Mouse (Mus musculus) adrenal gland, postnatal 14 days (tissue): Measurements from ENCODE around the gene Lrba. TPM values are rescaled to one million over a fixed set of nuclear protein-coding genes. Genes with fewer than 3 reads are reported as not detected.
A peak's percentile ranks its signal among the peaks of the same experiment; 100 is the strongest.

Source experiments
- DNase-seq: peaks from one replicate; pipeline ENCODE4 v3.0.0; 2021; ENCODE audit warnings: mixed read lengths
- total RNA-seq: library from RNA; stranded (reverse); gene quantifications from 2 replicates; pipeline ENCODE4 v1.2.3, GENCODE M21; 2021

The Lrba gene
- total RNA-seq, 1 experiment from 2014 or later = 31.2 TPM

- no peak for DNase-seq
These were observed 574.6 kb downstream of the Lrba start for GRCm38 (mm10) chr3:86799041-86799440.

GRCm38 (mm10) chr3:86800841-86801240, 576.4 kb downstream of the Lrba start:
- no peak for DNase-seq

- DNase-seq = no peak
These were observed 578.3 kb downstream of the Lrba start for GRCm38 (mm10) chr3:86802825-86803224.

- no peak for DNase-seq
These were observed 579.8 kb downstream of the Lrba start for GRCm38 (mm10) chr3:86804265-86804664.

- DNase-seq = no peak
These were observed 582.4 kb downstream of the Lrba start for GRCm38 (mm10) chr3:86806834-86807233.

- peak; percentile 69 for DNase-seq
These were observed 583.4 kb downstream of the Lrba start for GRCm38 (mm10) chr3:86807750-86808467.

GRCm38 (mm10) chr3:86809199-86809598, 584.7 kb downstream of the Lrba start:
- no peak for DNase-seq

- DNase-seq = no peak
These were observed 585.2 kb downstream of the Lrba start for GRCm38 (mm10) chr3:86809646-86810045.

GRCm38 (mm10) chr3:86810908-86811307, 586.4 kb downstream of the Lrba start:
- DNase-seq = no peak

GRCm38 (mm10) chr3:86812689-86813088, 588.2 kb downstream of the Lrba start:
- DNase-seq = peak; percentile 90

GRCm38 (mm10) chr3:86818001-86818585, 593.6 kb downstream of the Lrba start:
- no peak for DNase-seq

GRCm38 (mm10) chr3:86819372-86819771, 594.9 kb downstream of the Lrba start:
- no peak for DNase-seq

GRCm38 (mm10) chr3:86820344-86820743, 595.9 kb downstream of the Lrba start:
- no peak for DNase-seq

- DNase-seq = no peak
These were observed 596.9 kb downstream of the Lrba start for GRCm38 (mm10) chr3:86821383-86821782.

- no peak for DNase-seq
These were observed 603.0 kb downstream of the Lrba start for GRCm38 (mm10) chr3:86827506-86827905.

- DNase-seq = no peak
These were observed 607.6 kb downstream of the Lrba start for GRCm38 (mm10) chr3:86832115-86832514.

Other genes with a start within 250 kb of the Lrba start
- not detected in 2 replicates for gene Prss48, start 222.2 kb upstream of the Lrba start, total RNA-seq
- 771 and 936 TPM in 2 replicates for gene Rps3a1, start 82.0 kb upstream of the Lrba start, total RNA-seq